15 mouse cellular contexts compared by ENCODE assay signal in genomic region chr7:89560939-89561338, GRCm38 (mm10). TPM values are rescaled to one million over a fixed set of nuclear protein-coding genes. Genes with fewer than 3 reads are reported as not detected.
DNase-seq lines count a peak whose midpoint lies in the region; ATAC-seq and TF ChIP-seq lines count a peak whose summit lies in the region.
"Had no signal": no experiment of that assay in that cellular context is flagged by ENCODE, and none has a peak within 500 bp of the region (broad histone marks: within the 10 kb centered on the region; RNA-seq: fewer than 3 reads in every experiment).

No protein-coding gene starts in this region.

- H3K9ac ChIP-seq in CH12.LX (ENCODE audit: insufficient read depth, low read depth), result no peak overlapping the region
- H3K9ac ChIP-seq: heart, embryonic 15.5 days; liver, embryonic 14.5 days had no signal

- H3K4me3 ChIP-seq in CH12.LX (replicated peaks in 1 of 3; ENCODE audit: low read depth in 2 of 3, low read length in 2 of 3, poor library complexity in 1 of 3), result no peak overlapping the region
- H3K4me3 ChIP-seq: heart, embryonic 15.5 days had no signal

- no peaks in the 10 kb centered on the region for H3K27me3 ChIP-seq in CH12.LX (replicated peaks)
- H3K27me3 ChIP-seq: heart, embryonic 15.5 days had no signal

- in situ Hi-C loops in CH12.LX (cut with MboI; ENCODE audit: low pct_ligation_motif_present, low pct_unique_long_range_greater_than_20kb, low sequenced_read_pairs), result no loop called here

- no peak for TF ChIP-seq CTCF in CH12.LX (conservative IDR thresholded peaks at IDR 0.05 in 1 of 2, IDR thresholded peaks at IDR 0.05 in 1 of 2; ENCODE audit: low read depth in 2 of 2, low read length in 2 of 2)

- no peaks in the 10 kb centered on the region for H3K36me3 ChIP-seq in CH12.LX (replicated peaks in 1 of 2; ENCODE audit: control insufficient read depth in 1 of 2, insufficient read depth in 1 of 2, low read length in 1 of 2)
- H3K36me3 ChIP-seq: heart, embryonic 15.5 days had no signal

- H3K27ac ChIP-seq in CH12.LX (ENCODE audit: insufficient read depth, low read depth), result peak overlapping the region; percentile 35; the same call in 1 of the 2 replicates
- H3K27ac ChIP-seq: heart, embryonic 15.5 days; liver, embryonic 14.5 days had no signal

- dilution Hi-C loops in CH12.LX (cut with MboI; ENCODE audit: extremely low pct_ligation_motif_present, extremely low pct_unique_long_range_greater_than_20kb, low sequenced_read_pairs), result no loop called here

- TF ChIP-seq RAD21 in CH12.LX (IDR thresholded peaks at IDR 0.05; ENCODE audit: low read depth, low read length), result no peak

- H3K9me3 ChIP-seq in CH12.LX (replicated peaks; ENCODE audit: low read length), result no peaks in the 10 kb centered on the region
- H3K9me3 ChIP-seq: heart, embryonic 15.5 days had no signal

- peak; percentile 84 for TF ChIP-seq EP300 in CH12.LX (IDR thresholded peaks at IDR 0.05; ENCODE audit: low read length)

- TF ChIP-seq POLR2A in CH12.LX (IDR thresholded peaks at IDR 0.05; ENCODE audit: low read depth, low read length), result no peak

- no peak for ATAC-seq in erythroblast, adult 5-6 weeks (replicated peaks; ENCODE audit: low FRiP score, poor library complexity, severe bottlenecking)
- ATAC-seq: forebrain, embryonic 14.5 days had no signal

- H3K4me1 ChIP-seq in CH12.LX (ENCODE audit: control insufficient read depth in 1 of 2, insufficient read depth in 2 of 2), result peaks cover 13 to 60% of the 10 kb centered on the region in 2 experiments

- H3K4me2 ChIP-seq in CH12.LX (ENCODE audit: insufficient read depth, low read depth, poor library complexity, severe bottlenecking), result peak overlapping the region; percentile 3; the same call in 1 of the 2 replicates
- H3K4me2 ChIP-seq: heart, embryonic 15.5 days had no signal

- DNase-seq in lung, postnatal 36 days, result peak; percentile 10
- no peak for DNase-seq in lung, postnatal 14 days
- peak; percentile 77 for DNase-seq in CH12.LX (ENCODE audit: extremely low read depth)
- peak; percentile 82 for DNase-seq in adrenal gland, adult 2 months
- DNase-seq in left cerebral cortex, postnatal 25 days (ENCODE audit: low spot score in 2 of 2), result peak; percentile 14 to 86
- no peak for DNase-seq in cerebellum, postnatal 36 days
- DNase-seq: cerebellum, postnatal 25 days; kidney, adult 11 months; layer of hippocampus, adult 9-11 months; thymus, postnatal 14 days had no signal

- H3K79me2 ChIP-seq in CH12.LX (replicated peaks; ENCODE audit: control insufficient read depth, extremely low read depth, insufficient read depth, poor library complexity, severe bottlenecking), result no peaks in the 10 kb centered on the region

- intact Hi-C loops in left cerebral cortex, postnatal 25 days (cut with DNase I), result loop anchor here (5.0 kb wide), 3 partner anchors 59 to 111 kb away; no protein-coding TSS in a partner anchor

TF ChIP-seq in CH12.LX, 34 proteins besides CTCF, POLR2A, EP300 and RAD21:
- TF ChIP-seq ETS1 (conservative IDR thresholded peaks at IDR 0.05; ENCODE audit: low read depth, low read length) (peak; percentile 92), HCFC1 (IDR thresholded peaks at IDR 0.05; ENCODE audit: low read depth, low read length) (no peak), MYC (IDR thresholded peaks at IDR 0.05; ENCODE audit: low read depth, low read length) (0 out of 2 replicates have a peak, but pooled peaks have one; percentile 57), SIN3A (IDR thresholded peaks at IDR 0.05; ENCODE audit: low read length) (no peak), USF1 (IDR thresholded peaks at IDR 0.05; ENCODE audit: low read depth, low read length) (peak; percentile 69), JUND (conservative IDR thresholded peaks at IDR 0.05; ENCODE audit: low read depth, low read length) (peak; percentile 85), MAX (IDR thresholded peaks at IDR 0.05; ENCODE audit: low read length) (peak; percentile 71), USF2 (conservative IDR thresholded peaks at IDR 0.05; ENCODE audit: low read depth, low read length) (peak; percentile 59), RCOR1 (conservative IDR thresholded peaks at IDR 0.05; ENCODE audit: low read depth, low read length) (no peak), TBP (conservative IDR thresholded peaks at IDR 0.05; ENCODE audit: low read depth, low read length) (0 out of 2 replicates have a peak, but pooled peaks have one; percentile 36), GABPA (IDR thresholded peaks at IDR 0.05; ENCODE audit: insufficient replicate concordance, low read depth, low read length) (no peak), BHLHE40 (IDR thresholded peaks at IDR 0.05; ENCODE audit: low read depth, low read length) (peak; percentile 71), IRF4 (IDR thresholded peaks at IDR 0.05; ENCODE audit: low read depth, low read length) (no peak), POLR2AphosphoS2 (IDR thresholded peaks at IDR 0.05; ENCODE audit: low read depth, low read length) (no peak), JUN (IDR thresholded peaks at IDR 0.05; ENCODE audit: insufficient read depth, low read depth, low read length) (peak; percentile 86), MAZ (IDR thresholded peaks at IDR 0.05; ENCODE audit: low read depth, low read length) (no peak), KAT2A (IDR thresholded peaks at IDR 0.05; ENCODE audit: insufficient replicate concordance, low read length) (no peak), MXI1 (IDR thresholded peaks at IDR 0.05; ENCODE audit: low read depth, low read length) (no peak), CHD1 (IDR thresholded peaks at IDR 0.05; ENCODE audit: low read depth, low read length) (no peak), MEF2A (IDR thresholded peaks at IDR 0.05; ENCODE audit: borderline replicate concordance, low read depth, low read length) (peak; percentile 74), MAFK (IDR thresholded peaks at IDR 0.05; ENCODE audit: insufficient replicate concordance, low read length) (peak; percentile 60; the same call in 1 of the 2 replicates), ZKSCAN1 (IDR thresholded peaks at IDR 0.05; ENCODE audit: borderline replicate concordance, low read depth, low read length) (no peak), NELFE (IDR thresholded peaks at IDR 0.05; ENCODE audit: low read depth, low read length) (no peak), PAX5 (IDR thresholded peaks at IDR 0.05; ENCODE audit: low read length) (no peak)

RNA-seq across cellular contexts. Expression of gene Prss23, which starts 34.0 kb away (rescaled TPM):
- 1.1 and 3.4 TPM in 2 replicates for total RNA-seq in CH12.LX (2012; rRNA removed)
- 1.3 and 2.4 TPM in 2 replicates for total RNA-seq in CH12.LX (2014; rRNA removed)
- 2.1 and 2.6 TPM in 2 replicates for polyA plus RNA-seq in CH12.LX (2012; ENCODE audit: insufficient read length, low read depth)
- 10 to 100 TPM; 18.5 to 29.8 TPM for total RNA-seq in adrenal gland, adult 2 months (2021)
- polyA plus RNA-seq in adrenal gland, adult 2 months (2012; rRNA removed), result 21.9 and 27.7 TPM in 2 replicates
- total RNA-seq in left cerebral cortex, postnatal 25 days (2021), result 10 to 100 TPM; 18.2 to 19.0 TPM
- total RNA-seq in erythroblast, adult 5-6 weeks (2015; ENCODE audit: low replicate concordance), result not detected in 2 replicates
- total RNA-seq in erythroblast, adult 5-6 weeks (2017; ENCODE audit: low replicate concordance), result not detected in 2 replicates
- total RNA-seq: megakaryocyte-erythroid progenitor cell, adult 5-6 weeks had no signal

Comparison
In these comparisons a context has a peak if more than half of its experiments do, and no peak if none do; other contexts are left out.
1. DNase-seq: peak in lung, postnatal 36 days (single experiment), CH12.LX (single experiment), adrenal gland, adult 2 months (single experiment) and left cerebral cortex, postnatal 25 days (2 of 2); none in lung, postnatal 14 days (single experiment) and cerebellum, postnatal 36 days (0 of 2).
2. RNA of gene Prss23, which starts 34.0 kb away (total RNA-seq): 18.5 to 29.8 TPM in adrenal gland, adult 2 months and 18.2 to 19.0 TPM in left cerebral cortex, postnatal 25 days; 1.1 to 3.4 TPM in CH12.LX and not detected in erythroblast, adult 5-6 weeks; every median in the first group is over 4 times any median in the second.